Mouse (Mus musculus) megakaryocyte, embryonic 14.5 days (primary cell): ENCODE data around the gene Efhd2.

Experiments
- FLI1 ChIP-seq: IDR thresholded peaks from 2 replicates; pipeline ENCODE4 v1.6.1; 2012; ENCODE audit warnings: low read length, inconsistent platforms, mixed read lengths
- GATA1 ChIP-seq: IDR thresholded peaks from 3 replicates; pipeline ENCODE4 v1.6.1; 2012; ENCODE audit warnings: mixed read lengths, low read length, inconsistent platforms, borderline replicate concordance

DNA sequence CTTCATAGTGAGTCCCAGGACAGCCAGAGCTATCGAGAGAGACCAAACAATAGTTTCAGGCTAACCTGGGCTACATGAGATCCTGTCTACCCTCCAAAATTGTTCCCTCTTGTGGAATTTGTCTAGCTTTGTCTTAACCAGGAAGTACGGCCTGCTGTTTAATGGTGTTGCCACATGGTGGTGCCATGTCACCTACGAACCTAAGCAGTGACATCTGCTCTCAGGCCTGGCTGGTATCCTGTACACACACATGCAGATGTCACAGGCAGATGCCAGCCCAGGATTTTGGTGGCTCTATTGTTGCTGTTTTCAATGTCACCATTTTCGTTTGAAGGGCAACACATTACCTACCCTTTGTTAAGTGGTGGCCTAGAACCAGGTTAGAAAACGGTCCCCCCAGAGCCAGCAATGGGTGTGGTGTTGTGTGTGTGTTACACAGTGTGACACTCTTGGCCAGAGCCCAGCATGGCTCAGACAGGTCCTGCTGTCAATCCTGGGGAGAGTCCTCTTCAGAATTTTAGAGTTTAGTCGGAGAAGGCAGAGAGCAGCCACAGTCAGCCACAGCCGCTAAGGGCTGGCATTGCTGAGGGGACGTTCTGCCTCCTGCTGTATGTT, 64.8 kb downstream of the Efhd2 start:
- TF ChIP-seq GATA1 (no peak), FLI1 (no peak)
